Mouse (Mus musculus) cerebellum, adult 9-11 months (tissue): ENCODE results near the gene Ninl.
"Not testable (repeated sequence)": the region's sequence is repeated elsewhere in the genome, so short reads cannot be mapped to it uniquely, and the experiment has no call there.

Source experiments
- DNase-seq: peaks from one replicate; pipeline ENCODE4 v3.0.0; 2022

The Ninl gene

GRCm38 (mm10) chr2:150947880-150948611 lies 91.1 kb downstream of the Ninl start:
- DNase-seq, result not testable (repeated sequence)

- DNase-seq, result not testable (repeated sequence)
Observed at GRCm38 (mm10) chr2:150947341-150947740, 91.8 kb downstream of the Ninl start.

- no peak for DNase-seq
Observed at GRCm38 (mm10) chr2:150944017-150944416, 95.2 kb downstream of the Ninl start.

GRCm38 (mm10) chr2:150934659-150935058 lies 104.5 kb downstream of the Ninl start:
- no peak for DNase-seq

GRCm38 (mm10) chr2:150933482-150933881 lies 105.7 kb downstream of the Ninl start:
- no peak for DNase-seq

GRCm38 (mm10) chr2:150930806-150931205 lies 108.4 kb downstream of the Ninl start:
- DNase-seq, result no peak

GRCm38 (mm10) chr2:150929156-150929555 lies 110.0 kb downstream of the Ninl start:
- peak; percentile 61 for DNase-seq

- DNase-seq, result peak; percentile 59
Observed at GRCm38 (mm10) chr2:150927038-150927720, 112.0 kb downstream of the Ninl start.

- DNase-seq, result no peak
Observed at GRCm38 (mm10) chr2:150923505-150923904, 115.7 kb downstream of the Ninl start.

- DNase-seq, result no peak
Observed at GRCm38 (mm10) chr2:150923026-150923425, 116.2 kb downstream of the Ninl start.

- DNase-seq, result no peak
Observed at GRCm38 (mm10) chr2:150922165-150922564, 117.0 kb downstream of the Ninl start.

- DNase-seq, result no peak
Observed at GRCm38 (mm10) chr2:150921697-150922096, 117.5 kb downstream of the Ninl start.

GRCm38 (mm10) chr2:150920543-150920942 lies 118.6 kb downstream of the Ninl start:
- DNase-seq, result no peak

GRCm38 (mm10) chr2:150918720-150919119 lies 120.5 kb downstream of the Ninl start:
- DNase-seq, result no peak

- DNase-seq, result no peak
Observed at GRCm38 (mm10) chr2:150915786-150916185, 123.4 kb downstream of the Ninl start.

- DNase-seq, result no peak
Observed at GRCm38 (mm10) chr2:150914781-150915515, 124.2 kb downstream of the Ninl start.

- no peak for DNase-seq
Observed at GRCm38 (mm10) chr2:150910295-150910881, 128.8 kb downstream of the Ninl start.

- DNase-seq, result peak; percentile 89
Observed at GRCm38 (mm10) chr2:150909429-150910039, 129.6 kb downstream of the Ninl start.

- not testable (repeated sequence) for DNase-seq
Observed at GRCm38 (mm10) chr2:150908881-150909280, 130.3 kb downstream of the Ninl start.

- no peak for DNase-seq
Observed at GRCm38 (mm10) chr2:150904936-150905450, 134.2 kb downstream of the Ninl start, which contains the start of gene Gins1. Gins1 (plus strand) TSS chr2:150905400.

- DNase-seq, result peak; percentile 98
Observed at GRCm38 (mm10) chr2:150904272-150904935, 134.8 kb downstream of the Ninl start, which contains the start of gene Abhd12. Abhd12 (minus strand) TSS chr2:150904741.

- no peak for DNase-seq
Observed at GRCm38 (mm10) chr2:150902347-150902746, 136.8 kb downstream of the Ninl start.
